Mouse (Mus musculus): ENCODE results near the gene Nhlrc3. TPM values are rescaled to one million over a fixed set of nuclear protein-coding genes. Genes with fewer than 3 reads are reported as not detected.

Nhlrc3 gene
- polyA plus RNA-seq, 1 experiment from 2014 or later: 11.1 TPM

GRCm38 (mm10) chr3:53463765-53464114 lies 608 bp upstream of the Nhlrc3 start:
- Histone ChIP-seq H3K4me2 (ENCODE audit: low read length) (peak overlapping the region; percentile 87), H3K4me3 (ENCODE audit: low read depth, low read length) (peak overlapping the region; percentile 95), H3K27me3 (ENCODE audit: control insufficient read depth, insufficient read depth, low read depth, low read length) (no peaks in the 10 kb centered on the region), H3K9ac (ENCODE audit: low read depth, low read length) (peak overlapping the region; percentile 79), H3K27ac (ENCODE audit: low read length) (peak overlapping the region; percentile 83), H3K9me3 (replicated peaks; ENCODE audit: control insufficient read depth, low read length, poor library complexity, severe bottlenecking) (no peaks in the 10 kb centered on the region), H3K4me1 (ENCODE audit: control insufficient read depth, insufficient read depth, low read length) (peaks cover 44% of the 10 kb centered on the region), H3K36me3 (ENCODE audit: control insufficient read depth, insufficient read depth, low read length) (peaks cover 3% of the 10 kb centered on the region; the same call in 1 of the 2 replicates)
- WGBS: 0% methylated on average over 34 of the region's 35 CpGs
- ATAC-seq: peak; percentile 73

GRCm38 (mm10) chr3:53462701-53463045 lies 459 bp downstream of the Nhlrc3 start:
- Histone ChIP-seq H3K4me1 (ENCODE audit: control insufficient read depth, insufficient read depth, low read length) (peaks cover 40% of the 10 kb centered on the region), H3K36me3 (ENCODE audit: control insufficient read depth, insufficient read depth, low read length) (peaks cover 5% of the 10 kb centered on the region; the same call in 1 of the 2 replicates), H3K9ac (ENCODE audit: low read depth, low read length) (peak overlapping the region; percentile 79), H3K4me2 (ENCODE audit: low read length) (peak overlapping the region; percentile 74), H3K9me3 (replicated peaks; ENCODE audit: control insufficient read depth, low read length, poor library complexity, severe bottlenecking) (no peaks in the 10 kb centered on the region), H3K27ac (ENCODE audit: low read length) (peak overlapping the region; percentile 81), H3K27me3 (ENCODE audit: control insufficient read depth, insufficient read depth, low read depth, low read length) (no peaks in the 10 kb centered on the region), H3K4me3 (ENCODE audit: low read depth, low read length) (peak overlapping the region; percentile 95)
- 2% methylated on average over 9 of the region's 9 CpGs for WGBS
- ATAC-seq: peak; percentile 12

- Histone ChIP-seq H3K4me1 (ENCODE audit: control insufficient read depth, insufficient read depth, low read length) (peaks cover 15% of the 10 kb centered on the region), H3K27me3 (ENCODE audit: control insufficient read depth, insufficient read depth, low read depth, low read length) (no peaks in the 10 kb centered on the region), H3K4me3 (ENCODE audit: low read depth, low read length) (no peak overlapping the region), H3K4me2 (ENCODE audit: low read length) (no peak overlapping the region), H3K27ac (ENCODE audit: low read length) (no peak overlapping the region), H3K9ac (ENCODE audit: low read depth, low read length) (no peak overlapping the region), H3K36me3 (ENCODE audit: control insufficient read depth, insufficient read depth, low read length) (peaks cover 11% of the 10 kb centered on the region), H3K9me3 (replicated peaks; ENCODE audit: control insufficient read depth, low read length, poor library complexity, severe bottlenecking) (no peaks in the 10 kb centered on the region)
- ATAC-seq: no peak
- WGBS: 90% methylated on average over 9 of the region's 9 CpGs
Measured at GRCm38 (mm10) chr3:53460106-53460505, 3.0 kb downstream of the Nhlrc3 start.

- ATAC-seq: no peak
- H3K27me3 ChIP-seq (ENCODE audit: control insufficient read depth, insufficient read depth, low read depth, low read length): no peaks in the 10 kb centered on the region
- H3K9ac ChIP-seq (ENCODE audit: low read depth, low read length): no peak overlapping the region
- peaks cover 10% of the 10 kb centered on the region for H3K4me1 ChIP-seq (ENCODE audit: control insufficient read depth, insufficient read depth, low read length)
- no peak overlapping the region for H3K4me3 ChIP-seq (ENCODE audit: low read depth, low read length)
- H3K36me3 ChIP-seq (ENCODE audit: control insufficient read depth, insufficient read depth, low read length): peaks cover 19% of the 10 kb centered on the region
- no peaks in the 10 kb centered on the region for H3K9me3 ChIP-seq (replicated peaks; ENCODE audit: control insufficient read depth, low read length, poor library complexity, severe bottlenecking)
- WGBS: 83% methylated on average over 5 of the region's 5 CpGs
- H3K27ac ChIP-seq (ENCODE audit: low read length): no peak overlapping the region
- H3K4me2 ChIP-seq (ENCODE audit: low read length): no peak overlapping the region
Measured at GRCm38 (mm10) chr3:53457750-53458149, 5.4 kb downstream of the Nhlrc3 start.

GRCm38 (mm10) chr3:53454984-53455383 lies 8.1 kb downstream of the Nhlrc3 start:
- Histone ChIP-seq H3K4me2 (ENCODE audit: low read length) (no peak overlapping the region), H3K36me3 (ENCODE audit: control insufficient read depth, insufficient read depth, low read length) (peaks cover 26% of the 10 kb centered on the region), H3K27me3 (ENCODE audit: control insufficient read depth, insufficient read depth, low read depth, low read length) (no peaks in the 10 kb centered on the region), H3K4me1 (ENCODE audit: control insufficient read depth, insufficient read depth, low read length) (no peaks in the 10 kb centered on the region), H3K27ac (ENCODE audit: low read length) (no peak overlapping the region), H3K4me3 (ENCODE audit: low read depth, low read length) (no peak overlapping the region), H3K9me3 (replicated peaks; ENCODE audit: control insufficient read depth, low read length, poor library complexity, severe bottlenecking) (no peaks in the 10 kb centered on the region), H3K9ac (ENCODE audit: low read depth, low read length) (no peak overlapping the region)
- ATAC-seq: no peak
- WGBS: 85% methylated on average over 7 of the region's 7 CpGs

GRCm38 (mm10) chr3:53454561-53454960 lies 8.6 kb downstream of the Nhlrc3 start:
- H3K36me3 ChIP-seq (ENCODE audit: control insufficient read depth, insufficient read depth, low read length): peaks cover 26% of the 10 kb centered on the region
- H3K4me3 ChIP-seq (ENCODE audit: low read depth, low read length): no peak overlapping the region
- ATAC-seq: no peak
- H3K4me2 ChIP-seq (ENCODE audit: low read length): no peak overlapping the region
- H3K9ac ChIP-seq (ENCODE audit: low read depth, low read length): no peak overlapping the region
- 94% methylated on average over 6 of the region's 6 CpGs for WGBS
- H3K9me3 ChIP-seq (replicated peaks; ENCODE audit: control insufficient read depth, low read length, poor library complexity, severe bottlenecking): no peaks in the 10 kb centered on the region
- H3K27me3 ChIP-seq (ENCODE audit: control insufficient read depth, insufficient read depth, low read depth, low read length): no peaks in the 10 kb centered on the region
- no peak overlapping the region for H3K27ac ChIP-seq (ENCODE audit: low read length)
- no peaks in the 10 kb centered on the region for H3K4me1 ChIP-seq (ENCODE audit: control insufficient read depth, insufficient read depth, low read length)

- no peak for ATAC-seq
- WGBS: 95% methylated on average over 6 of the region's 6 CpGs
- H3K36me3 ChIP-seq (ENCODE audit: control insufficient read depth, insufficient read depth, low read length): peaks cover 26% of the 10 kb centered on the region
- no peak overlapping the region for H3K4me3 ChIP-seq (ENCODE audit: low read depth, low read length)
- no peaks in the 10 kb centered on the region for H3K4me1 ChIP-seq (ENCODE audit: control insufficient read depth, insufficient read depth, low read length)
- H3K27me3 ChIP-seq (ENCODE audit: control insufficient read depth, insufficient read depth, low read depth, low read length): no peaks in the 10 kb centered on the region
- no peak overlapping the region for H3K27ac ChIP-seq (ENCODE audit: low read length)
- H3K4me2 ChIP-seq (ENCODE audit: low read length): no peak overlapping the region
- no peak overlapping the region for H3K9ac ChIP-seq (ENCODE audit: low read depth, low read length)
- no peaks in the 10 kb centered on the region for H3K9me3 ChIP-seq (replicated peaks; ENCODE audit: control insufficient read depth, low read length, poor library complexity, severe bottlenecking)
Measured at GRCm38 (mm10) chr3:53454005-53454404, 9.1 kb downstream of the Nhlrc3 start.

- Histone ChIP-seq H3K27ac (ENCODE audit: low read length) (no peak overlapping the region), H3K9ac (ENCODE audit: low read depth, low read length) (no peak overlapping the region), H3K4me2 (ENCODE audit: low read length) (no peak overlapping the region), H3K36me3 (ENCODE audit: control insufficient read depth, insufficient read depth, low read length) (peaks cover 26% of the 10 kb centered on the region), H3K4me1 (ENCODE audit: control insufficient read depth, insufficient read depth, low read length) (no peaks in the 10 kb centered on the region), H3K4me3 (ENCODE audit: low read depth, low read length) (no peak overlapping the region), H3K9me3 (replicated peaks; ENCODE audit: control insufficient read depth, low read length, poor library complexity, severe bottlenecking) (no peaks in the 10 kb centered on the region), H3K27me3 (ENCODE audit: control insufficient read depth, insufficient read depth, low read depth, low read length) (no peaks in the 10 kb centered on the region)
- WGBS: 96% methylated on average over 7 of the region's 7 CpGs
- ATAC-seq: no peak
Measured at GRCm38 (mm10) chr3:53453346-53453745, 9.8 kb downstream of the Nhlrc3 start.

- H3K27me3 ChIP-seq (ENCODE audit: control insufficient read depth, insufficient read depth, low read depth, low read length): no peaks in the 10 kb centered on the region
- H3K4me2 ChIP-seq (ENCODE audit: low read length): no peak overlapping the region
- WGBS: 96% methylated on average over 10 of the region's 10 CpGs
- no peak overlapping the region for H3K9ac ChIP-seq (ENCODE audit: low read depth, low read length)
- H3K27ac ChIP-seq (ENCODE audit: low read length): no peak overlapping the region
- no peaks in the 10 kb centered on the region for H3K4me1 ChIP-seq (ENCODE audit: control insufficient read depth, insufficient read depth, low read length)
- no peak for ATAC-seq
- no peaks in the 10 kb centered on the region for H3K9me3 ChIP-seq (replicated peaks; ENCODE audit: control insufficient read depth, low read length, poor library complexity, severe bottlenecking)
- peaks cover 23% of the 10 kb centered on the region for H3K36me3 ChIP-seq (ENCODE audit: control insufficient read depth, insufficient read depth, low read length)
- no peak overlapping the region for H3K4me3 ChIP-seq (ENCODE audit: low read depth, low read length)
Measured at GRCm38 (mm10) chr3:53452351-53452750, 10.8 kb downstream of the Nhlrc3 start.

GRCm38 (mm10) chr3:53450666-53451065 lies 12.5 kb downstream of the Nhlrc3 start:
- H3K4me2 ChIP-seq (ENCODE audit: low read length): no peak overlapping the region
- H3K4me1 ChIP-seq (ENCODE audit: control insufficient read depth, insufficient read depth, low read length): no peaks in the 10 kb centered on the region
- ATAC-seq: no peak
- H3K27me3 ChIP-seq (ENCODE audit: control insufficient read depth, insufficient read depth, low read depth, low read length): no peaks in the 10 kb centered on the region
- peaks cover 19% of the 10 kb centered on the region for H3K36me3 ChIP-seq (ENCODE audit: control insufficient read depth, insufficient read depth, low read length)
- WGBS: 94% methylated on average over 11 of the region's 11 CpGs
- no peak overlapping the region for H3K4me3 ChIP-seq (ENCODE audit: low read depth, low read length)
- no peak overlapping the region for H3K9ac ChIP-seq (ENCODE audit: low read depth, low read length)
- H3K27ac ChIP-seq (ENCODE audit: low read length): no peak overlapping the region
- H3K9me3 ChIP-seq (replicated peaks; ENCODE audit: control insufficient read depth, low read length, poor library complexity, severe bottlenecking): no peaks in the 10 kb centered on the region

Data from midbrain, embryonic 16.5 days (tissue).